Mouse (Mus musculus) c-Kit-positive CD71-positive TER-119-positive erythroid progenitor cells, embryonic 14.5 days (primary cell): ENCODE measurements around the gene Cops9.

Source experiments
- DNase-seq: peaks from one replicate; pipeline ENCODE4 v3.0.0-alpha.2; 2013; ENCODE audit warnings: low spot score

Gene Cops9

DNA sequence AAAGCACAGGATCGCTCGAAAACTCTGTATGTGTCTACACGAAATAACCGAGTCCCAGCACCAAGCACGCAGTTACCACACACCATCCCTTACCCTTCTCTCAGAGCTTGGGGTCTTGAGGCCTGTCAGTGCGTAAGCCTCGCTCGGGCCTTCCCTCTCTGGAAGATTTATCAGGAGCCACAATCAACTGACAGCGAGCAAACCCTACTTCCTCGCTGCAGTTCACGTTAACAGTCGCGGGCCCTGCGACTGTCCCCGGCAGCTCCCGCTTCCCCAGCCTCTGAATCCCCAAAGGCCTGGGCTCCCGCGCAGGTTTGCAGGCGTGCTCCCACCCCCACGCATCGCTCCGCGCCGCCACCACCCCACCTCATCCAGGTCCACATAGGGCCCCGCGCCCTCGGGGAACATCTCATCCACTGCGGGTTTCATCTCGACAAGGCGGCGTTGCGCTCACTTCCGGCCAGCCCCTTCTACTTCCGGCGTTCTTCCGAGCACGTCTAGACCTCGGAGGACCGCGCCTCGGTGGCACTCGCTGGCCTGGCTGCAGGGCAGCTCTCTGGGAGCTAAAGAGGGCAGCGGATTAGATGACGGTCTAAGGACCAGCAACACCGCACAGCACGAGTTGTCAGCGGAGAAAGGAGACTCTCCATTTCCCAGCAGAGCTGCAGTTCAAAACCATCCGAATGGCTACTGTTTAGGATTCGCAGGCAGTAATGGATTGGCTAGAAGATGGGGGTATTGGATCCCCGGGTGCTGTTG is at the start of gene Cops9:
TSS of gene Cops9 (minus strand) at position 472 of the 759 bp plus-strand sequence.
- peak; percentile 81 for DNase-seq

GRCm38 (mm10) chr1:92691166-92691844 is 49.5 kb upstream of the Cops9 start:
- DNase-seq, result no peak

GRCm38 (mm10) chr1:92686994-92687393 is 45.2 kb upstream of the Cops9 start:
- no peak for DNase-seq

- no peak for DNase-seq
Observed at GRCm38 (mm10) chr1:92683151-92683550, 41.4 kb upstream of the Cops9 start.

DNA sequence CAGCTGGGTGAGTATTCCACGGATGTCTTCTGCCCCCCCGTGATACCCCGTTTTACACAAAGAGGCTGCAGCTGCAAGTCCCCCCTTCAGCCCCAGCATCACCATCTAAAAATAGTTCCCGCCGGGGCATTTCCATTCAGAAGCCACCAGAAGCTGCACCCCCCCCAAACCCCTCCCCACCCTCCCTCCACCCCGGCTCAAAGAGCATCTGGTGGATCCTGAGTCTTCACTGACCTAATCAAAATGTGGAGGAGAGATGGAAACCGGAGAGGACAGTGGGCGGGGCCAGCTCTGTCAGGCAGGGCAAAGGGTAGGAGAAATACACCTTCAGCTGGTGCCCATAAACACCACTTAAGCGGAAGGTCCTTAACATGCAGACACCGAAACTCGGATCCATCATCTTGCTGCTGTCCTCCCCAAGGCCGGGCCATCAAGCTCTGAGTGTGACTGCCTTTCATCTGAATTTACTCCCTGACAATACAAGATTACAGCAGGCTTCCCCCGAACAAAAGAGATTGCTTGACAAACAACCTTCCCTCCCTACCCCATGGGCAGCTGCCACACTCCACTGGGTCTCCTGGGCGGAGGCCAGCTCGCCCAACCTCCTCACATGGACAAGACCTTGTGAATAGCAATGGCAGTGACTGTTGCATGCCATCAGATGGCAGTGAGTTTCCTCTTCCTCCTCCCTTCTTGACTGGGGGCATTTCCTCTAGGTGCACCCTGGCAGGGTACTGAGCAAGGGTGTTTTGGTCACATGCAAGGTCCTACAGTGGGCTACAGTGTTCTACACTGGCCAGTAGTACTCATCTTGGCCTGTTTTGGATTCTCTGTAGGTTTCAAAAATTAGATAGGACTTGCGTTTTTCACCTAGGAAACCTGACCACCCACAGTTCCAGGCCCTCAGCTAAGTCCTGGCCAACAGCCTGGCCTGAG is 39.2 kb upstream of the Cops9 start:
- no peak for DNase-seq

DNA sequence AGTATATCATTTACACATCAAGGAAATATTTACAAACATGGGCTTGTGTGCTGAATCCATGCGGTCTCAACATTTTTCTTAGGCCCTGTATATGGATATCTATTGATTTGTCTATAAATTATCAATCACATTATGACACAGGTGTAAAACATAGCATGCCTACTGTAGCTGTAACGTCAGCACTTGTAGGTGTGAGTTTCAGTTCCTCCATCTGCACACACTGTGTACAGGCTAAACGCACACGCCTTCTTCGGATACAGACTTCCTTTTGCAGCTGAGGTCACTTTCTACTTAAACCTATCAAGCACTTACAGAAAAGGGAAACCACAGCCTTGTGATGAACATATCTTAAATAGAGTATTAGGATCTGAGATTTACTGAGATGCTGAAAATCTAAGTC is 37.0 kb upstream of the Cops9 start:
- no peak for DNase-seq

DNA sequence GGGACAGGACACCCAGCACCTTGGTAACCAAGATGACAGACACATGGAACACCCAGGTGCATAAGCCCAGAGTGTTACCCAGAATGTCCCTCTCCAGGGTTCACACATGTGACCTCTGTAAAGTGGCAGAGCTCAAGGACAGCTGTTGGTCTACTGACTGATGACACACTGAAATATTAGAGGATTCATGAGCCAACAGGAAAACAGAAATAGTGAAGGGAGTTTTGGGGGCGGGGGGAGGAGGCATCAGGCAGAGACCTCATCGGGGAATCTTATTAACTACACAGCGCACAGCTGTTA is 34.8 kb upstream of the Cops9 start:
- DNase-seq, result no peak

- DNase-seq, result no peak
Observed at GRCm38 (mm10) chr1:92675932-92676675, 34.3 kb upstream of the Cops9 start.

DNA sequence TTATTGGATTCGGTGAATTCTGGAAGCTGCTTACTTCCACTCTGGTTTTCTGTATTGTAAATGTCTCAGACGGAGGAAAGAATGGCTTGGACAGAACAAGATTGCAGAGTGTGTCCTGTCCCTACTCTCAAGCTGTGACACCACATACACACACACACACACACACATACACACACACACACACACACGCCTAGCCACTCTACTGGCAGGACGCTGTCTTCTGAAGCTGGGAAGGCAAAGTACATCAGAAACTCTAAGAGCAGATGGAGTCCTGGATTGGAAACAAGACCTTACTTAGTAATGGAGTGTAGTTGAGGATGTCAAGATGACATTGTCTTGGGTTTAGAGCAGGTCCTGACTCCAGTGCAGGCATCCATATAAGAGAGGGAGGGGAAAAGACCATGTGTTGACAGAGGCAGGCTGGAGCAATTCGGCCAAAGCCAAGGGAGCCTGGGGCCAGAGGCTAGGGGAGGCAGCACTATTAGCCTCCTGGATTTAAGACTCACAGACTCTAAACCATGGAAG is 31.5 kb upstream of the Cops9 start:
- DNase-seq, result no peak

DNA sequence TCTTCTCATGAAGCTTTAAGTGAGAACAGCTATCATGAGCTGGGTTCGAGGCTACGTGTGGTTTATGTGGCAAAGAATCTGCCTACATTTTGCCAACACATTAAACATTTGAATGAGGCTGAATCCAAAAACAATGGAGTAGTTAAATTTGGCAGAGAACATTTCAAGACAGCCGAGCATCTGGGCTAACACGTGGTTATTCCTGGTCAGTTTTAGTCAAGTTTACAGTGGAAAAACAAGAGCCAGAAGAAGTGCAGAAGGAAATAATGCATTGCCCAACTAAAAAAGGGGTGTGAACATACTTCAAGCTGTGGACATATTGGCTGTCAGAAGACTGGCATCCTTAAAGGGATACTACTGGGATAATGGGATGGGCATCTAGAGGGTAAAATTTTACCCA is 29.5 kb upstream of the Cops9 start:
- DNase-seq, result no peak

DNA sequence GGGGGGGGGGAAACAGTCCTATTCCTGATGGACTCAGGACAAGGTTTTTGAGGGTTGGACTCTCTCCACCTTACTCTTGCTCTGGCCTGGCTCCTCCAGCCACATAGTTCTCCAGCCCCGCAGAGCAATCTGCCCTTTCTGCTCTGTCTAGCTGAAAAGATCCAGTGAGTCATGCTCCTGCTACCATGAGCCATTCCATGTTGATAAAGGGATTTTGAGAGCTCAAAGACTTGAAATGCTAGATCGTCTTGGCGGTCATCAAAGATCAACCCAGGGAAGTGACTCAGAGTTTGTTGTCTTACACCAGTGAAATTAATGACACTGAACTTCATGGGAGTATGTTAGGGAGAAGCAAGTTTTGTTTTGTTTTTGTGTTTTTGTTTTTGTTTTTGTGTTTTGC is 27.6 kb upstream of the Cops9 start:
- DNase-seq, result no peak

DNA sequence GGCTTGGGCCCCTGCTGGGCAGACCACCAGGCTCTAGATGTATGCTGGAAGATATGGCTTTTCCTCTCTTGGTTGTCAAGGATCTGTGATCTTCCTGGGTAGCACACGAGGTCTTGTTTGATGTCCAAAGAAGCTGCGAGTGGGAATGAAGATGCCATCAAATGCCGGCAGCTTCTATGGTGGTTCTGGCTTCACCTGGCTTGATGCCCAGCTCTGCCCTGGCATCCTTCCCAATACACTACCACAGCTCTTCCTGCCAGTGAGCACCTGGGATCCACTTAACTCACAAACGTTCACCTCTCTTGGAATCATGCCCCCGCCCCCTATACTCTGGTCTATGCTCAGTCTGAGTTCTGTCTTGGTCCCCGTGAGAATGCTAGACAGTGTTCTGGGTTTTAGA is 25.3 kb upstream of the Cops9 start:
- no peak for DNase-seq

DNA sequence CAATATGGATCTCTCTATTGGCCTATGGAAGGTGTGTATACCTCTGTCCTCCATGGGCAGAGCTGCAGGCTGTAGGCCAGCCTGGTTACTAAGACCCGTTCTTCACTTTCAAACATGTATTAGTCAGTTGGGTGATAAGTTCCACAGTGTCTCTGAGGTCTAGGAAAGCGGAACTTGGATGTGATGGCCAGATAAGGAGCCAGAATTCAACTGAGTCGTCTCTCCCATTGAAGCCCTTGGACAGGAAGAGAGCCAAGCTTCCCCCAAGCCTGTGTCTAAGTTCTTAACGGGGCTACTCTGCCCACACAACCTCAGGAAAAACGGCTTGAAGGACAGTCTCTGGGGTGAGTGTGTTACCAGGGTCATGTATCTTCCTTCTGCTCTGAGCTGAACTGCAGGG is 17.6 kb upstream of the Cops9 start:
- DNase-seq, result no peak

DNA sequence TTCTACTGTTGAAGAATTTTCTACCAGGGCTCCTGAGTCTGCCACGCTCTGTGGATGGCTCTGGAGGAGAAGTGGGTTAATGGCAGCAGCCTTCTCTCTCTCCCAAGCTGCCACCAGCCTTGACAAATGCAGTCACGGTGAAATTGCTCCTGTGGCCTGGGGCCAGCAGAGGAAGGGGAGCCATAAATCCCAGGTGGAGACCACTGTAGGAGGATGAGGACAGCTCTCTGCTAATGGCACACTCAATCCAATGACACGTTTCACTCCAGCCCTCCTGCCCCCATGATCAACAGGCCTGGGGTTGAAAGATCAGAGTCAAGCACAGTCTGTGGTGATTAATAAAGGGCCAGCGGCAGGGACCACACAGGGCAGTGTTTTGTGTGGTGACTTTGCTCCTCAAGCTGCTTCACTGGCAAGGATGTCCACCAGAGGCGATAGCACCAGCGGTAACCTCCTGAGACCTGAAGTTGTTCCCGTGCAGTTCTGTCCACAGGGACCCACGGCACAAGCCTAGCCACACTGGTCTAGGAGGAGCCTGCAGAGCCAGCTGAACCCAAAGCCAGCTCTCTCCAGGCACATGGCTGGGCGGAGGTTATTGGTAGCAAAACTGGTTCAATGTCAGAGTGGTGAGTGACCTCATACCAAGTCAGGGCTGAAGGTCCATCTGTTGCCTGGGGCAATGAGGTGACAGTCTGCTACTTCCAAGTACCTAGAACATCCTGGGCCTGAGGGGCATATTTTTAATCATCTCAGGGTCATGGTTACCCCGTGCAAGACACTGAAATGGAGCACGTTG is 15.4 kb upstream of the Cops9 start:
- DNase-seq, result no peak

GRCm38 (mm10) chr1:92654676-92655075 is 12.9 kb upstream of the Cops9 start:
- no peak for DNase-seq

GRCm38 (mm10) chr1:92653179-92653578 is 11.4 kb upstream of the Cops9 start:
- DNase-seq, result no peak

GRCm38 (mm10) chr1:92651467-92651866 is 9.7 kb upstream of the Cops9 start:
- no peak for DNase-seq

GRCm38 (mm10) chr1:92648673-92649072 is 6.9 kb upstream of the Cops9 start, which contains the start of gene Otos:
Gene Otos, minus strand, starts transcription at chr1:92648841.
- peak; percentile 57 for DNase-seq

GRCm38 (mm10) chr1:92648197-92648596 is 6.4 kb upstream of the Cops9 start:
- no peak for DNase-seq

- DNase-seq, result peak; percentile 66
Observed at GRCm38 (mm10) chr1:92647752-92648151, 6.0 kb upstream of the Cops9 start.

DNA sequence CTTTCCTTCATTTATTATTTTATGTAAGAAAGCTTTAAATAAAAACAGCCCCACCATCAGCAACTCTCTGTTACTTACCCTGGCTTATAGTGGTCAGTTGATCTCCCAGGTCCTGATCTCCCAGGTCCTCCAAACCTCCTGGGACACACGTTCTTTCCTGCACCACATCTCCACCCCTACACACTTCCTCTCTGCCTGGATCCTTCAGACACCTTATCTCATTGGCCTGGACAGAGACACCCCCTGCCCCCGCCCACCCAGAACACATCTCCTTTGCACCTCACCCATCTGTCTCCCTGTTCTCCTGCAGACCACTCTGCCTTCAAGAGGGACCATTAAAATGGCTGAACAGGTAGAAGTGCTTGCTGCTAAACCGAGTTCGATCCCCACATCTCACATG is 5.2 kb upstream of the Cops9 start:
- no peak for DNase-seq
